Mouse (Mus musculus) limb, embryonic 12.5 days (tissue): Measurements from ENCODE around the gene Sfxn2. TPM values are rescaled to one million over a fixed set of nuclear protein-coding genes. Genes with fewer than 3 reads are reported as not detected.

Experiments used
- polyA plus RNA-seq: library from polyadenylated mRNA; unstranded; fragments of >200 nt; fragmentation: Nextera tagmentation; extraction: Ambion mirVana; gene quantifications from 2 replicates; pipeline ENCODE4 v1.2.1, GENCODE M21; 2016

The Sfxn2 gene
- polyA plus RNA-seq, 1 experiment from 2014 or later = 18.3 TPM

Other genes starting within 250 kb of the Sfxn2 start
- gene Psd, start 246.2 kb upstream of the Sfxn2 start, polyA plus RNA-seq = 2.8 and 3.0 TPM in 2 replicates
- gene Fbxl15, start 245.2 kb upstream of the Sfxn2 start, polyA plus RNA-seq = 14.3 and 14.4 TPM in 2 replicates
- 165 and 176 TPM in 2 replicates for gene Cuedc2, start 234.7 kb upstream of the Sfxn2 start, polyA plus RNA-seq
- 3.8 and 4.4 TPM in 2 replicates for gene Mfsd13a, start 232.2 kb upstream of the Sfxn2 start, polyA plus RNA-seq
- gene 2310034G01Rik, start 223.1 kb upstream of the Sfxn2 start, polyA plus RNA-seq = 2.3 TPM in 2 replicates
- gene Actr1a, start 177.6 kb upstream of the Sfxn2 start, polyA plus RNA-seq = 145 and 147 TPM in 2 replicates
- gene Sufu, start 176.5 kb upstream of the Sfxn2 start, polyA plus RNA-seq = 44.4 and 45.2 TPM in 2 replicates
- gene Trim8, start 71.7 kb upstream of the Sfxn2 start, polyA plus RNA-seq = 17.3 and 21.5 TPM in 2 replicates
- 167 and 173 TPM in 2 replicates for gene Arl3, start 167 bp upstream of the Sfxn2 start, polyA plus RNA-seq
- gene Wbp1l, start 25.7 kb downstream of the Sfxn2 start, polyA plus RNA-seq = 48.3 and 48.6 TPM in 2 replicates
- gene Cyp17a1, start 99.8 kb downstream of the Sfxn2 start, polyA plus RNA-seq = 0.15 TPM in 1 of 2 replicates, not detected in the other
- gene Borcs7, start 116.5 kb downstream of the Sfxn2 start, polyA plus RNA-seq = 15.8 and 16.9 TPM in 2 replicates
- gene As3mt, start 134.1 kb downstream of the Sfxn2 start, polyA plus RNA-seq = 34.6 and 37.5 TPM in 2 replicates
- 2.8 and 2.9 TPM in 2 replicates for gene Cnnm2, start 188.2 kb downstream of the Sfxn2 start, polyA plus RNA-seq